Mouse (Mus musculus) heart, embryonic 14.5 days (tissue): ENCODE results near the gene Usp31. TPM values are rescaled to one million over a fixed set of nuclear protein-coding genes. Genes with fewer than 3 reads are reported as not detected.

Experiments
- ATAC-seq: fragments of 200-750 bp; cut with Nextera tagmentation; 2 replicates; pipeline ENCODE4 v1.8.0; 2017; ENCODE audit warnings: low read depth, moderate TSS enrichment; ENCODE audit not compliant: insufficient number of reproducible peaks, insufficient read depth, low FRiP score
- H3K27ac ChIP-seq, 2 experiments: fragments of 200-500 bp in 1 of 2; fragments of 300-500 bp in 1 of 2; sonication (generic) in 1 of 2; replicated peaks in 1 of 2; 2 replicates each; pipeline ENCODE4 v1.5.1; 2012 to 2014; ENCODE audit warnings: low read depth in 2 of 2, low read length in 2 of 2, control low read depth in 1 of 2, mild to moderate bottlenecking in 1 of 2, mixed read lengths in 1 of 2; ENCODE audit not compliant: control insufficient read depth in 1 of 2, insufficient read depth in 1 of 2
- H3K27me3 ChIP-seq: fragments of 300-500 bp; sonication (generic); 2 replicates; pipeline ENCODE4 v1.6.1; 2014; ENCODE audit warnings: mild to moderate bottlenecking, low read length, control low read depth; ENCODE audit not compliant: control insufficient read depth, insufficient read depth
- H3K36me3 ChIP-seq: fragments of 300-500 bp; sonication (generic); 2 replicates; pipeline ENCODE4 v1.6.1; 2014; ENCODE audit warnings: mild to moderate bottlenecking, control low read depth, low read length, mixed read lengths; ENCODE audit not compliant: control insufficient read depth, insufficient read depth
- H3K4me1 ChIP-seq, 2 experiments: fragments of 200-500 bp in 1 of 2; fragments of 300-500 bp in 1 of 2; sonication (generic) in 1 of 2; 2 replicates each; pipeline ENCODE4 v1.6.1; 2012 to 2014; ENCODE audit warnings: low read length in 2 of 2, control low read depth in 1 of 2, mixed read lengths in 1 of 2; ENCODE audit not compliant: control insufficient read depth in 2 of 2, insufficient read depth in 2 of 2
- H3K4me2 ChIP-seq: fragments of 300-500 bp; sonication (generic); 2 replicates; pipeline ENCODE4 v1.6.1; 2014; ENCODE audit warnings: mild to moderate bottlenecking, low read length
- H3K4me3 ChIP-seq, 2 experiments: fragments of 200-500 bp in 1 of 2; fragments of 300-500 bp in 1 of 2; sonication (generic) in 1 of 2; 2 replicates each; pipeline ENCODE4 v1.5.1; 2012 to 2014; ENCODE audit warnings: low read length in 2 of 2, mild to moderate bottlenecking in 2 of 2, control low read depth in 1 of 2, low read depth in 1 of 2, moderate library complexity in 1 of 2; ENCODE audit not compliant: control insufficient read depth in 1 of 2, insufficient read depth in 1 of 2
- H3K9ac ChIP-seq: fragments of 300-500 bp; sonication (generic); 2 replicates; pipeline ENCODE4 v1.6.1; 2014; ENCODE audit warnings: mild to moderate bottlenecking, low read length
- H3K9me3 ChIP-seq: fragments of 300-500 bp; sonication (generic); 2 replicates; pipeline ENCODE4 v1.6.1; 2016; ENCODE audit warnings: low read length, control low read depth; ENCODE audit not compliant: control insufficient read depth
- WGBS: fragments of 180-500 bp; shearing (Covaris S2); extraction: QIAGEN DNeasy Blood & Tissue Kit; methylation state at CpG from one replicate; pipeline ENCODE4 v1.1.7; 2014; 5-methylcytosine and 5-hydroxymethylcytosine counted together
- polyA plus RNA-seq: library from polyadenylated mRNA; unstranded; fragments of >200 nt; fragmentation: Nextera tagmentation; extraction: Ambion mirVana; gene quantifications from 2 replicates; pipeline ENCODE4 v1.2.1, GENCODE M21; 2014

Usp31 gene
- polyA plus RNA-seq, 1 experiment from 2014 or later: 2.4 TPM

DNA sequence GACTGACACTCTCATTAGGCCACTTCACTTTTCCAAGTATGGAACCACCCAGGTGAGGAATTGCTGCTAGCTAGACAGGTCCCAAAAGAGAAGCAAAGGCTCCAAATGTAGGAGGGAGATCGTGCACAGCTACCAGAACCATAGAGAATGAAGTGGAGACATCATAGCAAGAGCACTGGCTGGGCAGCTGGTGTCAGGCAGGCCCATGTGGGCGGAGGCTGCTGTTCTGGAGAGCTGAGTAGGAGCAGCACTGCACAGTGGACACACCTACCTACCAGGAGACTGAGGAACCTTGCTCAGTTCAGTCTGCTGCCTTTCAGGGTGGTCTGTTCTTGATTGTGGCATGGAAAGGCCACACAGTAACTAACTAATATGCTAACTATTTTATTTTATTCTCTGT lies 52.4 kb downstream of the Usp31 start:
- Histone ChIP-seq H3K27ac (no peak overlapping the region), H3K27me3 (no peaks in the 10 kb centered on the region), H3K9ac (no peak overlapping the region), H3K4me3 (no peak overlapping the region), H3K9me3 (no peaks in the 10 kb centered on the region), H3K4me1 (peaks cover 0 to 4% of the 10 kb centered on the region in 2 experiments; a peak in 1 of 4 replicates), H3K36me3 (peaks cover 49% of the 10 kb centered on the region), H3K4me2 (no peak overlapping the region)
- ATAC-seq: no peak
- WGBS: 72% methylated on average over 2 of the region's 2 CpGs

- Histone ChIP-seq H3K9me3 (no peaks in the 10 kb centered on the region), H3K4me2 (no peak overlapping the region), H3K4me3 (no peak overlapping the region), H3K27ac (no peak overlapping the region), H3K9ac (no peak overlapping the region), H3K36me3 (peaks cover 52% of the 10 kb centered on the region), H3K4me1 (peaks cover 0 to 4% of the 10 kb centered on the region in 2 experiments; a peak in 1 of 4 replicates), H3K27me3 (no peaks in the 10 kb centered on the region)
- no peak for ATAC-seq
- 89% methylated on average over 2 of the region's 2 CpGs for WGBS
Observed at GRCm38 (mm10) chr7:121652629-121653028, 54.4 kb downstream of the Usp31 start.

DNA sequence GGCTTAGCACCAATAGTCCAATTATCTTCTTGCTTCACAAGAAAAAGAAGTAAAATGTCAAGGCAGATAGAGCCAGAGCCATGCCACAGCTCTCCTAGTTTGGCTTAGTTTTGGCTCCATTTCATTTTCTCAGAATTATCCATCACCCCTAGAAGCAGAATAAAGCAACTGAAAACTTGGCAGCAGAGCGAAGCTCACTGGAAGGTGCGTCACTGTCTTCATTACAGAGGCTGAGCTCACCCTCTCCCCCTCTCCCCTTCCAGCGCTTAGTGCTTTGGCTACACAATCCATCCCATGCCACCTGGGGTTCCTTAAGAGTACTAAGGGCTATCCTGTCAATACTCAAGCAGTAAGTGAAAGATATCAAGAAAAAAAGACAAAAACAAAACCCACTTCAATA lies 56.3 kb downstream of the Usp31 start:
- H3K36me3 ChIP-seq: peaks cover 58% of the 10 kb centered on the region
- no peak overlapping the region for H3K4me3 ChIP-seq
- no peaks in the 10 kb centered on the region for H3K4me1 ChIP-seq
- H3K4me2 ChIP-seq: no peak overlapping the region
- H3K9me3 ChIP-seq: no peaks in the 10 kb centered on the region
- H3K9ac ChIP-seq: no peak overlapping the region
- H3K27ac ChIP-seq: no peak overlapping the region
- no peak for ATAC-seq
- 83% methylated on average over 3 of the region's 3 CpGs for whole genome bisulfite sequencing
- no peaks in the 10 kb centered on the region for H3K27me3 ChIP-seq

DNA sequence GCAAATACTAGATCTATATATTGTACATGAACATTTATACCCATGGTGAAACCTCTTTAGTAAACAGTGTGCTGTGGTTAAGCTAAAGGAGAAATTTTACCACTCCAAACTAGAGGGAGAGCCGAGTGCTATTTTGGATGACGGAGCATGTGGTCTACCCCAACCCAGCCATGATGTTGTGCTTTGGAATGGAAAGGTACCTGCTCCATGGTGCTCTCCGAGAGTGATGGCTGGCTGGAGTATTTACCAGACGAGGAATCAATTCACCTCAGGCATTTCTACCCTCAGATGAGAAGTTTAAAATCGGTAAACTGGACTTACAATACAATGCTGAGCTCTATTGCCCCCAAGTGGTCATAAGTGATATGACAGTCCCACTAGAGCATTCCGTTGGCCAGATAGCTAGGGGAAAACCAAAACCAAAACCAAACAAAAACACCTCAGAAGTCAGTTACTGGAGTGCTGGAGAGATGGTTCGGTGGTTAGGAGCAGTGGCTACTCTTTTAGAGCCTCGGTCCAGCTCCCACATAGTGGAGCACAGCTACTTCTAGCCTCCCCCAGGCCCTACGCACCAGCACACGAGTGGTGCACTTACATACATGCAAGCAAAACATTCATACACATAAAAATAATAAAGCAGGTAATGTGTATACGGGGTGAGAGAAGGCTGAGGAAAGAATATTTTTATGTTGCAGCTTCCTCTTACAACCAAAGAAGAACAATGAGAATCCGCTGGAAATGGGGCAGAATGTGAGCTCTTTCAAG lies 65.9 kb downstream of the Usp31 start:
- no peaks in the 10 kb centered on the region for H3K27me3 ChIP-seq
- no peak overlapping the region for H3K9ac ChIP-seq
- peaks cover 17% of the 10 kb centered on the region; the same call in 1 of the 2 replicates for H3K36me3 ChIP-seq
- 55% methylated on average over 12 of the region's 12 CpGs for WGBS
- H3K4me2 ChIP-seq: no peak overlapping the region
- no peak overlapping the region for H3K4me3 ChIP-seq
- H3K9me3 ChIP-seq: no peaks in the 10 kb centered on the region
- H3K4me1 ChIP-seq: peaks cover 0 to 8% of the 10 kb centered on the region in 2 experiments; a peak in 1 of 4 replicates
- no peak overlapping the region for H3K27ac ChIP-seq
- no peak for ATAC-seq

DNA sequence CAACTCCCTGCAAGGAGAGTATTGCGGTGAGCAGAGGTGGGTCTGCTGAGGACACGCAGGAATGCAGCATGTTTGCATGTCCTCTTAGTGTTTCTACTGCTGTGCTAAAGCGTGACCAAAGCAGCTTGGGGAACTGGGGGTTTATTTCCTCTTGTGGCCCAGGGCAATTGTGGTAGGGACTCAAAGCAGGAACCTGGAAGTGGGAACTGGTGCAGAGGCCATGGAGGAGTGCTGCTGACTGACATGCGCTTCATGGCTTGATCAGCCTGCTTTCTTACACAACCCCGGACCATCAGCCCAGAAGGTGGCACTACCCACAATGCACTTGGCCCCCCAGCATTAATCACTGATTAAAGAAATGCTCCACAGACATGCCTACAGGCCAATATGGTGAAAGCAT lies 70.3 kb downstream of the Usp31 start:
- no peaks in the 10 kb centered on the region for H3K9me3 ChIP-seq
- no peak overlapping the region for H3K4me3 ChIP-seq
- H3K27ac ChIP-seq: no peak overlapping the region
- 0 out of 2 replicates have a peak, but pooled peaks have one; percentile 9 for ATAC-seq
- WGBS: 77% methylated on average over 5 of the region's 5 CpGs
- no peaks in the 10 kb centered on the region for H3K27me3 ChIP-seq
- no peak overlapping the region for H3K4me2 ChIP-seq
- H3K4me1 ChIP-seq: peaks cover 0 to 13% of the 10 kb centered on the region in 2 experiments; a peak in 1 of 4 replicates
- H3K9ac ChIP-seq: no peak overlapping the region
- H3K36me3 ChIP-seq: no peaks in the 10 kb centered on the region

DNA sequence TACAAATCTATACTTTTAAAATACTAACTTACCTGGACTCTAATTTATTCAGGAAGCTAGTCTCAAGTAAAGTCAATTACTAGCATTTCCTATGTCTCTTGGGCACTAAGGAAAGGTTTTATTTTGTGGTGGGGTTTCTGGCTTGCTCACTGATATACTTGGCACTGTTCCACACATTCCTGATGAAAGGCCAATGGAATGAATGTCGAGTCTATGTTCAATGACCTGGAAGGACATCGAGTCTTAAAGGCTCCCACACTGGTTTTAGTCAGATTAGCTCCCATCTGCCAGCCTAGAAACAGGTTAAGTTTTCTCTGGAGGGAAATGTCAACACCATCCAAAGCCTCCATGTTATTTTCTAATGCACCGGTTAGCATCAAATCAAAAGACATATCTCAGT lies 72.8 kb downstream of the Usp31 start:
- Histone ChIP-seq H3K4me3 (no peak overlapping the region), H3K27me3 (no peaks in the 10 kb centered on the region), H3K4me2 (no peak overlapping the region), H3K4me1 (peaks cover 0 to 10% of the 10 kb centered on the region in 2 experiments; a peak in 1 of 4 replicates), H3K36me3 (no peaks in the 10 kb centered on the region), H3K9me3 (no peaks in the 10 kb centered on the region), H3K27ac (no peak overlapping the region), H3K9ac (no peak overlapping the region)
- WGBS: 35% methylated on average over 3 of the region's 3 CpGs
- ATAC-seq: no peak

DNA sequence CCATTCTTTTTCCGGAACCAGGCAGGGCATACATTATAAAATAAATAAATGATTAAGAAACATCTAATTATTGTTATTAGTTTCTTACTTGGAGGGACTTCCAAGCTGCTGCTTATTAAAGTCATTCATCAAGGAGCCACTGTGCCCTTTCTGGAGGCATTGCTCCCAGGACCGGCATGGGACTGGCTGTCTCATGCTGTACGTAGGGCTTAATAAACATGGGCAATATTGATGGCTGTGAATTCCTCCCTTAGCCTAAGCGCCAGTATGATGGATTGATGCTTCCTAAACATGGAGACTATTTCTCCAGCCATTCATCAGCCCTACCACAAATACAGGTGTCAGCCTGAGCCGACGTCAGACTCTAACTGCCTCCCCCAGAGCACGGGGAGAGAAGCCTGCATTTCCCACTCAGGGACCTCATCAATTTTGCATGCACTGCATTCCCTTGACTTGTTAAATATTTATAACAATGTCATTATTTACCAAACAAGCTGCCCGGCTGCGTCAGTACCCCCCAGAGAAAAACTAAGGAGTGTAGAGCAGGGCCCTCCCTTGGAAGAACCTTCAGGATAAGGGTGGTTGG lies 84.1 kb downstream of the Usp31 start:
- Histone ChIP-seq H3K9ac (no peak overlapping the region), H3K27me3 (no peaks in the 10 kb centered on the region), H3K27ac (no peak overlapping the region), H3K9me3 (no peaks in the 10 kb centered on the region), H3K4me2 (no peak overlapping the region), H3K36me3 (no peaks in the 10 kb centered on the region), H3K4me1 (no peaks in the 10 kb centered on the region), H3K4me3 (no peak overlapping the region)
- ATAC-seq: no peak
- 79% methylated on average over 9 of the region's 9 CpGs for WGBS
